7 mouse cellular contexts compared by ENCODE assay signal in genomic region chr17:22673891-22674622, GRCm38 (mm10).
DNase-seq lines count a peak whose midpoint lies in the region; ATAC-seq and TF ChIP-seq lines count a peak whose summit lies in the region.

No protein-coding gene starts in this region.

- H3K9me3 ChIP-seq in lung, embryonic 15.5 days: no peaks in the 10 kb centered on the region
- no peaks in the 10 kb centered on the region for H3K9me3 ChIP-seq in liver, postnatal 0 days (ENCODE audit: low read length)

- H3K36me3 ChIP-seq in lung, embryonic 15.5 days: no peaks in the 10 kb centered on the region
- no peaks in the 10 kb centered on the region for H3K36me3 ChIP-seq in liver, postnatal 0 days (replicated peaks; ENCODE audit: insufficient read depth, low read length)
- no peaks in the 10 kb centered on the region for H3K36me3 ChIP-seq in testis, adult 2 months (ENCODE audit: control insufficient read depth, insufficient read depth, low read length)

- DNase-seq in lung, adult 18-20 months: no peak
- peak; percentile 71 for DNase-seq in embryo, embryonic 10.5 days (ENCODE audit: low spot score)
- peak; percentile 38 for DNase-seq in liver, postnatal 0 days
- no peak for DNase-seq in gastrocnemius, adult 18-20 months (ENCODE audit: low spot score)

- H3K4me1 ChIP-seq in lung, embryonic 15.5 days: no peaks in the 10 kb centered on the region
- H3K4me1 ChIP-seq in liver, postnatal 0 days (ENCODE audit: insufficient read depth): peaks cover 3% of the 10 kb centered on the region; the same call in 1 of the 2 replicates
- peaks cover 5% of the 10 kb centered on the region; the same call in 1 of the 2 replicates for H3K4me1 ChIP-seq in testis, adult 2 months (ENCODE audit: control insufficient read depth, insufficient read depth, low read length)

- no peak for TF ChIP-seq POLR2A in testis, adult 2 months (IDR thresholded peaks at IDR 0.05; ENCODE audit: control insufficient read depth, low read depth, low read length)

- no peak for TF ChIP-seq CTCF in liver, postnatal 0 days (IDR thresholded peaks at IDR 0.05; ENCODE audit: low read depth)
- TF ChIP-seq CTCF in testis, adult 2 months (IDR thresholded peaks at IDR 0.05; ENCODE audit: control insufficient read depth, insufficient read depth, insufficient replicate concordance, low read depth, low read length): no peak

- H3K27me3 ChIP-seq in lung, embryonic 15.5 days: no peaks in the 10 kb centered on the region
- no peaks in the 10 kb centered on the region for H3K27me3 ChIP-seq in liver, postnatal 0 days (ENCODE audit: insufficient read depth, low read length)
- H3K27me3 ChIP-seq in testis, adult 2 months (ENCODE audit: control insufficient read depth, insufficient read depth, low read length): no peaks in the 10 kb centered on the region

- H3K4me2 ChIP-seq in lung, embryonic 15.5 days: peak overlapping the region; percentile 56
- peak overlapping the region; percentile 76 for H3K4me2 ChIP-seq in liver, postnatal 0 days (ENCODE audit: low read depth, low read length)

- no peak for TF ChIP-seq EP300 in liver, postnatal 0 days (IDR thresholded peaks at IDR 0.05; ENCODE audit: low read depth)

- no peak overlapping the region for H3K27ac ChIP-seq in lung, embryonic 15.5 days
- no peak overlapping the region for H3K27ac ChIP-seq in liver, postnatal 0 days (ENCODE audit: low read depth)
- H3K27ac ChIP-seq in testis, adult 2 months (ENCODE audit: control insufficient read depth, insufficient read depth, low read depth, low read length): peak overlapping the region; percentile 95

- WGBS in lung, embryonic 15.5 days: 17% methylated on average over 16 of the region's 16 CpGs
- 15% methylated on average over 16 of the region's 16 CpGs for WGBS in liver, postnatal 0 days (ENCODE audit: insufficient replicate concordance)

- peak; percentile 85 for ATAC-seq in lung, embryonic 15.5 days (ENCODE audit: borderline replicate concordance, extremely low read depth, low FRiP score, low TSS enrichment)
- peak; percentile 97 to 98 for ATAC-seq in hematopoietic stem cell, adult 5-6 weeks (replicated peaks in 1 of 2; ENCODE audit: insufficient read depth in 1 of 2, low FRiP score in 2 of 2, low TSS enrichment in 1 of 2, low read depth in 1 of 2, poor library complexity in 2 of 2, severe bottlenecking in 2 of 2)
- ATAC-seq in liver, postnatal 0 days: peak; percentile 89

- peak overlapping the region; percentile 38 for H3K4me3 ChIP-seq in lung, embryonic 15.5 days
- H3K4me3 ChIP-seq in liver, postnatal 0 days (ENCODE audit: low read depth, low read length): peak overlapping the region; percentile 41
- peak overlapping the region; percentile 93 for H3K4me3 ChIP-seq in testis, adult 2 months (ENCODE audit: control insufficient read depth, low read depth, low read length)

- peak overlapping the region; percentile 32; the same call in 1 of the 2 replicates for H3K9ac ChIP-seq in lung, embryonic 15.5 days
- H3K9ac ChIP-seq in liver, postnatal 0 days (replicated peaks): no peak overlapping the region

Comparison
In these comparisons a context has a peak if more than half of its experiments do, and no peak if none do; other contexts are left out.
1. H3K4me3 ChIP-seq: peak in every context shown above with its lines; median percentile 93 in testis, adult 2 months; 41 in liver, postnatal 0 days; 38 in lung, embryonic 15.5 days.
2. DNase-seq: peak in embryo, embryonic 10.5 days (single experiment) and liver, postnatal 0 days (single experiment); none in lung, adult 18-20 months (0 of 2) and gastrocnemius, adult 18-20 months (single experiment).
3. Peak in every context shown above with its lines, with median percentiles within 50 percentile points of each other: ATAC-seq.